Mouse (Mus musculus): ENCODE measurements around the gene Dnm3.

DNA sequence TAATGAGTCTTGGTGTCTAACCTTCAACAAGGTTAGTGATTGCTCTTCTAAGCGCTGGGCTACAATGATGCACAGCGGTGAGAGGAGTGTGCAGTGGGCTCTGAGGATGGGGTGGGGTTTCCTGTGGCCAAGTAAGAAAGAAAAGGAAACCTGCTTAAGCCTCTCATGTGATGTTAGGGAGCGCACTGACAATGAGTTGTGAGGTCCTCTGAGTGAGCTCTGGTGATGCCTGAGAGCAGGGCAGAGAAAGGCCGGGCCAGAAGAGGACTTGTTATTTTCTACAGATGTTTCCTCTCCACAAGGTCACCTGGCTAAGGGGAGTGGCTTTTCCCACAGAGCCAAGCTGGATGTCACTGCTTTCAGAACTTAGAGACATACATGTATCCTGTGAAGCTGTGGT is 298.4 kb downstream of the Dnm3 start:
- no peak for TF ChIP-seq CTCF (IDR thresholded peaks at IDR 0.05)
- TF ChIP-seq POLR2A (IDR thresholded peaks at IDR 0.05; ENCODE audit: insufficient read depth, low read depth, low read length), result no peak

All from heart, adult 2 months (tissue).